Mouse (Mus musculus) limb, embryonic 14.5 days (tissue): Measurements from ENCODE around the gene Zbtb1. TPM values are rescaled to one million over a fixed set of nuclear protein-coding genes. Genes with fewer than 3 reads are reported as not detected.

Experiments used
- ATAC-seq: fragments of 200-750 bp; cut with Nextera tagmentation; 2 replicates; pipeline ENCODE4 v1.8.0; 2017; ENCODE audit warnings: low read depth, moderate number of reproducible peaks, moderate TSS enrichment; ENCODE audit not compliant: low FRiP score
- DNase-seq: peaks from one replicate; pipeline ENCODE4 v3.0.0-alpha.2; 2015; ENCODE audit warnings: low spot score
- H3K27ac ChIP-seq: fragments of 300-500 bp; sonication (generic); replicated peaks from 2 replicates; pipeline ENCODE4 v1.5.1; 2014; ENCODE audit warnings: low read depth, mild to moderate bottlenecking, low read length, moderate library complexity, mixed read lengths
- H3K27me3 ChIP-seq: fragments of 300-500 bp; sonication (generic); 2 replicates; pipeline ENCODE4 v1.6.1; 2014; ENCODE audit warnings: low read length, mixed read lengths; ENCODE audit not compliant: control insufficient read depth, insufficient read depth
- H3K36me3 ChIP-seq: fragments of 300-500 bp; sonication (generic); 2 replicates; pipeline ENCODE4 v1.6.1; 2014; ENCODE audit warnings: mild to moderate bottlenecking, low read length, moderate library complexity, mixed read lengths; ENCODE audit not compliant: control insufficient read depth, insufficient read depth
- H3K4me1 ChIP-seq: fragments of 300-500 bp; sonication (generic); 2 replicates; pipeline ENCODE4 v1.6.1; 2014; ENCODE audit warnings: antibody characterized with exemption, low read length, mixed read lengths; ENCODE audit not compliant: control insufficient read depth, insufficient read depth
- H3K4me2 ChIP-seq: fragments of 300-500 bp; sonication (generic); replicated peaks from 2 replicates; pipeline ENCODE4 v1.6.1; 2014; ENCODE audit warnings: low read depth, mild to moderate bottlenecking, low read length, moderate library complexity; ENCODE audit not compliant: severe bottlenecking
- H3K4me3 ChIP-seq: fragments of 300-500 bp; sonication (generic); replicated peaks from 2 replicates; pipeline ENCODE4 v1.5.1; 2014; ENCODE audit warnings: low read length
- H3K9ac ChIP-seq: fragments of 300-500 bp; sonication (generic); 2 replicates; pipeline ENCODE4 v1.6.1; 2014; ENCODE audit warnings: mild to moderate bottlenecking, low read depth, low read length, moderate library complexity; ENCODE audit not compliant: severe bottlenecking
- H3K9me3 ChIP-seq: fragments of 300-500 bp; sonication (generic); 2 replicates; pipeline ENCODE4 v1.6.1; 2016; ENCODE audit warnings: low read length; ENCODE audit not compliant: control insufficient read depth
- POLR2A ChIP-seq: fragments of 200-500 bp; IDR thresholded peaks from 2 replicates; pipeline ENCODE4 v1.8.0; 2012; ENCODE audit warnings: inconsistent platforms, mild to moderate bottlenecking, moderate library complexity, borderline replicate concordance; ENCODE audit not compliant: insufficient read depth, insufficient read length; ENCODE audit errors: extremely low read depth
- WGBS: fragments of 180-500 bp; shearing (Covaris S2); extraction: QIAGEN DNeasy Blood & Tissue Kit; methylation state at CpG from one replicate; pipeline ENCODE4 v1.1.7; 2014; 5-methylcytosine and 5-hydroxymethylcytosine counted together
- polyA plus RNA-seq, 2 experiments: library from polyadenylated mRNA; depleted of rRNA in 1 of 2; stranded (reverse) in 1 of 2; unstranded in 1 of 2; fragments of >200 nt; fragmentation: Nextera tagmentation in 1 of 2; extraction: Ambion mirVana in 1 of 2; gene quantifications; 2 replicates each; pipeline versions ENCODE4 v1.2.1 to v1.2.3; 2012 to 2014

The Zbtb1 gene
- polyA plus RNA-seq, 2 experiments = 6.9 to 9.4 TPM

DNA sequence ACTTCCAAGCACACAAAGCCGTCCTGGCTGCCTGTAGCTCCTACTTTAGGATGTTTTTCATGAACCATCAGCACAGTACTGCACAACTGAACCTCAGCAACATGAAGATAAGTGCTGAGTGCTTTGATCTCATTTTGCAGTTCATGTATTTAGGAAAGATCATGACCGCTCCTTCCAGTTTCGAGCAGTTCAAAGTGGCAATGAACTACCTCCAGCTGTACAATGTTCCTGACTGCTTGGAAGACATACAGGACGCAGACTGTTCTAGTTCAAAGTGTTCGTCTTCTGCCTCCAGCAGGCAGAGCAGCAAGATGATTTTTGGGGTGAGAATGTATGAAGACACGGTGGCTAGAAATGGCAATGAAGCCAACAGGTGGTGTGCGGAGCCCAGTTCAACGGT lies 15.3 kb downstream of the Zbtb1 start:
- ATAC-seq (no peak), DNase-seq (no peak)
- no peak for TF ChIP-seq POLR2A
- no peak overlapping the region for H3K27ac ChIP-seq
- no peaks in the 10 kb centered on the region for H3K27me3 ChIP-seq
- no peaks in the 10 kb centered on the region for H3K9me3 ChIP-seq
- H3K4me1 ChIP-seq = no peaks in the 10 kb centered on the region
- H3K4me2 ChIP-seq = no peak overlapping the region
- peaks cover 29% of the 10 kb centered on the region for H3K36me3 ChIP-seq
- no peak overlapping the region for H3K4me3 ChIP-seq
- 92% methylated on average over 8 of the region's 8 CpGs for WGBS
- H3K9ac ChIP-seq = no peak overlapping the region

DNA sequence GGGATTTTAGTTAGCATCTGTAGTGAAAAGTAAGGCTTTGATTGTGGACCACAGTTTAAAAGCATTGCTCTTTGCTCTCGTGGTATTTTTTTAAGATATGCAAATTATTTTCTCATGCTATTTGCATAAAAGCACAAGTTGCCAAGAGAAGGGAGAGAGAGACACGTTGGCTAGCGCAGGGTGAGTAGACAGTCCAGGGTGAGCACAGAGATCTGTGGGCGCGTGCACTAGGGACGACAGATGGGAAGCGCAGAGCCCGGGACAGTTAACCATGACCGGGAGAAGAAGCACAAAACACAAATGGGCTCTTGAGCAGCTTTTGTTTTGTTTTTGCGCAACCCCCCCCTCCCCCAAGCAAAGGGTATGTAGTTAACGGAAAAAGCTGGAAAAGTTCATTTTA lies 18.7 kb downstream of the Zbtb1 start:
- Histone ChIP-seq H3K27me3 (no peaks in the 10 kb centered on the region), H3K9me3 (no peaks in the 10 kb centered on the region), H3K36me3 (peaks cover 35% of the 10 kb centered on the region), H3K4me1 (no peaks in the 10 kb centered on the region), H3K9ac (no peak overlapping the region), H3K4me3 (no peak overlapping the region), H3K27ac (no peak overlapping the region), H3K4me2 (no peak overlapping the region)
- 90% methylated on average over 11 of the region's 11 CpGs for WGBS
- TF ChIP-seq POLR2A = no peak
- ATAC-seq = no peak
- DNase-seq = no peak

DNA sequence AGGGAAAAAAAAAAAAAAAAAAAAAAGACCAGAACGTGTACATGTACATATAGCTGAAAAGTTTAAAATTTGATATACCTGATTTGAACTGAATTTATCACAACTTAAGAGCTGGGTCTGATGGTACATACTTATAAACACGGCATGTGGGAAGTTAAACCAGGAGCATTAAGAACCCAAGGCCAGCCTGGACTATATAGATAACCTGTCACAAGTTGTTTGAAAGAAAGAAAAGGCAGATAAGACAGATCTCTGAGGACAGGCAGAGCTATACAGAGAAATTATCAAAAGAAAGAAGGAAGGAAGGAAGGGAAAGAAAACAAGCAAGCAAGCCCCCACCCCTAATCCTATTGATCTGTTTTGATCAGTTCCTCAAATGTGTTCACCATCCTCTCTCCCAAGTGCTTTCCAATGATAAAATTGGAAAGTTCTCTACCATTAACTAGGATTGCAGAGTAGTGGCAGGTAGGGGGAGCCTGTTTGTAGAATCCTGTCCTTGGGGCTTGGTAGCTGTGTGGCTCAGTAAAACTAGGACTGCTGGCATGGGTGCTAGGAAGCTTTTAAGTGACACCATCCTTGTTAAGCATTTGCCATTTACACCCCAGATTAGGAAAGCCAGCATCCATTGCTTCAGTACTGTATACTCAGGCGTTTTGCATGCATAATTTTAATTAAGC lies 21.7 kb downstream of the Zbtb1 start:
- whole genome bisulfite sequencing = 75% methylated on average over 3 of the region's 3 CpGs
- DNase-seq (no peak), ATAC-seq (no peak)

DNA sequence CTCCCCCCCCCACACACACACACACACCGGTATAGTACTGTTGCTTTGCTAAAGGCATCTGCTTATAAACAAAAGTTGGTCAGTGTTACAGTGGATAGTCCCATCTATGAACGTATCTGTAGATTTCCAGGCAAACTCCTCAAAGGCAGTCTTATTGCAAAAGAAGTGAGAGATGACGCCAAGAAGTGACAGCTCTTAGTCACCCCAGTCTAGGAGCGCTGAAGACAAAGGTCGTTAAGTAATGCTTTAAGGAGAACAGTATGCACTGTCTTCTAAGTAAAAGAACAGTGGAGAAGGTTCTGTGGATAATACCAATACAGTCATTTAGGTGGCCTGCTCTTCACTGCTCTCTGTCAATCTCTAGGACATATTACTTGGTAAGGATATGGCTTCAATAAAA lies 22.9 kb downstream of the Zbtb1 start:
- no peaks in the 10 kb centered on the region for H3K9me3 ChIP-seq
- H3K36me3 ChIP-seq = peaks cover 19% of the 10 kb centered on the region
- H3K4me1 ChIP-seq = no peaks in the 10 kb centered on the region
- DNase-seq (no peak), ATAC-seq (no peak)
- no peak for TF ChIP-seq POLR2A
- no peaks in the 10 kb centered on the region for H3K27me3 ChIP-seq
- 84% methylated on average over 5 of the region's 5 CpGs for WGBS
- H3K27ac ChIP-seq = no peak overlapping the region
- no peak overlapping the region for H3K4me2 ChIP-seq
- no peak overlapping the region for H3K4me3 ChIP-seq
- no peak overlapping the region for H3K9ac ChIP-seq

More for the DNA sequence above, 21.7 kb downstream of the Zbtb1 start:
- Histone ChIP-seq H3K27me3 (no peaks in the 10 kb centered on the region), H3K9me3 (no peaks in the 10 kb centered on the region), H3K27ac (no peak overlapping the region), H3K36me3 (peaks cover 24% of the 10 kb centered on the region), H3K9ac (no peak overlapping the region), H3K4me1 (no peaks in the 10 kb centered on the region), H3K4me3 (no peak overlapping the region), H3K4me2 (no peak overlapping the region)
- TF ChIP-seq POLR2A = no peak

DNA sequence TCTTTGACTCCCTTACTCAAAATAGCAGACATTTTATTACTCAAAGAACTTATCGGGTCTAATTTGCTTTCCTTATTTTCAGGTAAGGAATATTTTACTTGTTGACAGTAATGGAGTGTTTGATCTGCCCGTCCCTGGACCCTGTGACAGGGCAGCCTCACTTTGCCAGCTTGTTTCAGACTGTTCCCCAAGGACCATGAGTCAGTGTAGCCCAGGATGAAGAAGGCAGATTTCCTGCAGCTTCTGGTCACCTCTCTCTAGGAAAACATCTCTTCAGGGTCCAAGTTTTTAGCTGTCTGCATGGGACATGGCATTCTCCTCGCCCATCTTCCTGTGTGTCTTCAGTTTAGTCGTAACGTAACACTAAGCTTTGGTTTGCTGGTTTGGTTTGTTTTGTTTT lies 27.2 kb downstream of the Zbtb1 start:
- Histone ChIP-seq H3K36me3 (0 out of 2 replicates have a peak, but pooled peaks cover 7% of the 10 kb centered on the region), H3K9me3 (no peaks in the 10 kb centered on the region), H3K4me3 (no peak overlapping the region), H3K27ac (no peak overlapping the region), H3K27me3 (no peaks in the 10 kb centered on the region), H3K4me2 (no peak overlapping the region), H3K4me1 (no peaks in the 10 kb centered on the region), H3K9ac (no peak overlapping the region)
- TF ChIP-seq POLR2A = no peak
- WGBS = 76% methylated on average over 5 of the region's 5 CpGs
- no peak for ATAC-seq
- DNase-seq = no peak

DNA sequence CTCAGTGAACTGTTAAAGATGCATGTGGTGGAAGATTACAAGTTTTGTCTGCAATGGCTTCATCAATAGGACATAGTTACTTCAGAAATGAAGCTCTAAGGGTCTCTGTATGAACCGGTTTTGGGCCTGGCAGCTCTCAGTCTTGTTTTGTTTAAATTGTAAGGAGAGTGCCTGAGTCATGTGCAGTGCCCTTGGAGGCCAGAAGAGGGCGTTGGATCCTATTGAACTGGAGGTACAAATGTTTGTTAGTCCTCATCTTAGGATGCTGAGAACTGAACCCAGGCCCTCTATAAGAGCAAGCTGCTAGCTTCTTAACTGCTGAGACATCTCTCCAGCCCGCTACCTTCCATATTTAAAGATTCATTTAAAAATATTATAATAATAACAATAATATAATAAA lies 31.6 kb downstream of the Zbtb1 start:
- no peak overlapping the region for H3K4me3 ChIP-seq
- H3K36me3 ChIP-seq = no peaks in the 10 kb centered on the region
- H3K27ac ChIP-seq = no peak overlapping the region
- H3K27me3 ChIP-seq = peaks cover 23% of the 10 kb centered on the region
- no peak for TF ChIP-seq POLR2A
- DNase-seq (no peak), ATAC-seq (no peak)
- H3K9me3 ChIP-seq = no peaks in the 10 kb centered on the region
- H3K4me1 ChIP-seq = peaks cover 18% of the 10 kb centered on the region; the same call in 1 of the 2 replicates
- no peak overlapping the region for H3K9ac ChIP-seq
- WGBS = 60% methylated on average over 3 of the region's 3 CpGs
- H3K4me2 ChIP-seq = no peak overlapping the region
